Mouse (Mus musculus) ES-E14 (cell line): ENCODE measurements around the gene Tmem163. TPM values are rescaled to one million over a fixed set of nuclear protein-coding genes. Genes with fewer than 3 reads are reported as not detected.

Experiments used
- DNase-seq: peaks from one replicate; pipeline ENCODE4 v3.0.0-alpha.2; 2013; ENCODE audit warnings: low read depth, low spot score
- H3K27ac ChIP-seq: 2 replicates; pipeline ENCODE4 v1.5.1; 2012; ENCODE audit warnings: low read depth, mild to moderate bottlenecking, low read length, moderate library complexity, mixed read lengths; ENCODE audit not compliant: poor library complexity, insufficient read depth, severe bottlenecking
- H3K36me3 ChIP-seq: 2 replicates; pipeline ENCODE4 v1.6.1; 2012; ENCODE audit warnings: mild to moderate bottlenecking, low read length, moderate library complexity, mixed read lengths; ENCODE audit not compliant: control insufficient read depth, poor library complexity, insufficient read depth, severe bottlenecking
- H3K4me1 ChIP-seq, 2 experiments: fragments of 150-350 bp in 1 of 2; sonication (generic) in 1 of 2; 2 replicates each; pipeline ENCODE4 v1.6.1; 2012; ENCODE audit warnings: low read length in 2 of 2, mild to moderate bottlenecking in 1 of 2, mixed read lengths in 1 of 2; ENCODE audit not compliant: control insufficient read depth in 2 of 2, insufficient read depth in 2 of 2, poor library complexity in 1 of 2
- H3K4me3 ChIP-seq, 2 experiments: fragments of 150-350 bp in 1 of 2; sonication (generic) in 1 of 2; 2 replicates each; pipeline ENCODE4 v1.5.1; 2012; ENCODE audit warnings: low read length in 2 of 2, low read depth in 1 of 2, mild to moderate bottlenecking in 1 of 2, mixed read lengths in 1 of 2; ENCODE audit not compliant: insufficient read depth in 1 of 2, poor library complexity in 1 of 2, severe bottlenecking in 1 of 2
- H3K9ac ChIP-seq: 2 replicates; pipeline ENCODE4 v1.6.1; 2012; ENCODE audit warnings: low read depth, mild to moderate bottlenecking, low read length, mixed read lengths; ENCODE audit not compliant: poor library complexity, insufficient read depth, severe bottlenecking
- H3K9me3 ChIP-seq: fragments of 150-350 bp; sonication (generic); 2 replicates; pipeline ENCODE4 v1.6.1; 2012; ENCODE audit warnings: low read depth, mild to moderate bottlenecking, low read length; ENCODE audit not compliant: control insufficient read depth, insufficient read depth
- CHD2 ChIP-seq: IDR thresholded peaks from 2 replicates; pipeline ENCODE4 v1.6.1; 2014; ENCODE audit warnings: mild to moderate bottlenecking, low read depth, low read length, inconsistent platforms
- HCFC1 ChIP-seq: IDR thresholded peaks from 2 replicates; pipeline ENCODE4 v1.6.1; 2012; ENCODE audit warnings: low read length, inconsistent platforms, borderline replicate concordance; ENCODE audit not compliant: insufficient read depth
- MAFK ChIP-seq: IDR thresholded peaks from 2 replicates; pipeline ENCODE4 v1.6.1; 2014; ENCODE audit warnings: mild to moderate bottlenecking, low read depth, low read length, inconsistent platforms; ENCODE audit not compliant: insufficient read depth
- ZC3H11A ChIP-seq: IDR thresholded peaks from 2 replicates; pipeline ENCODE4 v1.6.1; 2012; ENCODE audit warnings: low read depth, mild to moderate bottlenecking, inconsistent platforms, low read length, borderline replicate concordance
- ZNF384 ChIP-seq: IDR thresholded peaks from 2 replicates; pipeline ENCODE4 v1.6.1; 2012; ENCODE audit warnings: low read depth, low read length, inconsistent platforms
- in situ Hi-C, 2 experiments: fragments of 600-800 bp; cut with MboI; formaldehyde crosslinking; loops; one replicate each; pipeline ENCODE4 v1.15.1; 2025; ENCODE audit warnings: low sequenced_read_pairs in 2 of 2, inconsistent platforms in 1 of 2; ENCODE audit not compliant: unreplicated experiment in 2 of 2
- total RNA-seq: library from RNA; depleted of rRNA; stranded (reverse); fragments of 300-350 nt; gene quantifications from 2 replicates; pipeline ENCODE4 v1.2.3, GENCODE M21; 2012; rRNA removed

Tmem163 gene
- total RNA-seq, 1 experiment: 0.18 TPM

GRCm38 (mm10) chr1:127441007-127441406 is 238.3 kb downstream of the Tmem163 start:
- H3K4me1 ChIP-seq: 0 out of 4 replicates have a peak, but pooled peaks cover 0 to 4% of the 10 kb centered on the region in 2 experiments

DNA sequence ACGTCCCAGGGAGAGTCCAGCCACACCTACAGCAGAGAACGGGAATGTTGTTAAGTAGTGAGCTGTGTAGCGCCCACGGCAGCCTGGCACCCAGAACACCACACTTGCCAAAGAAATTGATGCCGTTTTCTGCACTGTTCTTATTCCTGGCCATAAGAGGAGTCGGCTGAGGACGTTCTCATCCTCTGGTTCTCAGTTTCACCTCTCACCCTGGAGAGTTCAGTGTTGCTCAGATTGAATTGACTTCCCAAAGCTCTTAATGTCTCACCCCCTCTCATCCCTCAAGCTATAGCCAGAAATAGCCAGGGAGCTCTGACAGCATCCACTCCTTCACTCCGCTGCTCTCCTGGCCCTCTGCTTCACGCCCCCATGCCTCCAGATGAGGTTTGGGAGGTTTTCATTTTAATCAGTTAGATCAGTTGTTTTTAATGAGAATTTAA is 239.9 kb downstream of the Tmem163 start:
- TF ChIP-seq ZC3H11A (no peak), HCFC1 (no peak), CHD2 (no peak), MAFK (no peak), ZNF384 (no peak)
- DNase-seq: no peak
- Histone ChIP-seq H3K36me3 (0 out of 2 replicates have a peak, but pooled peaks cover 2% of the 10 kb centered on the region), H3K27ac (no peak overlapping the region), H3K9me3 (no peaks in the 10 kb centered on the region), H3K9ac (no peak overlapping the region), H3K4me3 (no peak overlapping the region), H3K4me1 (0 out of 4 replicates have a peak, but pooled peaks cover 0 to 4% of the 10 kb centered on the region in 2 experiments)
- in situ Hi-C loops: no loop called here

More at GRCm38 (mm10) chr1:127441007-127441406, 238.3 kb downstream of the Tmem163 start:
- no peak overlapping the region for H3K9ac ChIP-seq
- no peak overlapping the region for H3K4me3 ChIP-seq
- H3K27ac ChIP-seq: no peak overlapping the region
- H3K36me3 ChIP-seq: 0 out of 2 replicates have a peak, but pooled peaks cover 2% of the 10 kb centered on the region
- in situ Hi-C loops: no loop called here
- TF ChIP-seq ZC3H11A: no peak
- TF ChIP-seq ZNF384: no peak
- no peak for TF ChIP-seq MAFK
- TF ChIP-seq HCFC1: no peak
- TF ChIP-seq CHD2: no peak
- DNase-seq: no peak
- no peaks in the 10 kb centered on the region for H3K9me3 ChIP-seq

DNA sequence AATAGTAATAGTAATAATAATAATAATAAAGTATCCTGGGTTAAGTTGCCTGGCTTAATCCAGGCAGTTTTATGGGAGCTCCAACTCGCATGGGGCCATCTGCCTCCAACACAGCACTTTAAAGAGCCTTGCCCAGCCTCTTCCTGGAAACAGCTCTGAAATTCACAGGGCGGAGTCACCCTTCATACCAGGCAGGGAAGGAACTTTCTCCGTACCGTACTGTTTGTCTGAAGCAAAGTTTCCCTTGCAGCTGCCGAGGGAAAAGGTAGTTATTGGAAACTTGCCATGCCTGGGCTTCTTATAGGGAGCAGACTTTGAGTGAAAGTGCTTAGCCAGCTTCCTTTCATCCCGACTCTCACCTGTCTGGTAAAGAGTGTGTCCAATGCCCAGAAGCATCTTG is 242.3 kb downstream of the Tmem163 start:
- Histone ChIP-seq H3K36me3 (0 out of 2 replicates have a peak, but pooled peaks cover 2% of the 10 kb centered on the region), H3K9me3 (no peaks in the 10 kb centered on the region), H3K27ac (no peak overlapping the region), H3K4me1 (0 out of 4 replicates have a peak, but pooled peaks cover 0 to 4% of the 10 kb centered on the region in 2 experiments), H3K4me3 (no peak overlapping the region), H3K9ac (no peak overlapping the region)
- DNase-seq: no peak
- no peak for TF ChIP-seq HCFC1
- in situ Hi-C loops: no loop called here

Other genes starting within 250 kb of the Tmem163 start
- 0.09 TPM in 1 of 2 replicates, not detected in the other for gene Acmsd, start 49.9 kb upstream of the Tmem163 start, total RNA-seq
- gene Ccnt2, start 94.6 kb upstream of the Tmem163 start, total RNA-seq: 56.6 and 70.3 TPM in 2 replicates
- gene Map3k19, start 175.5 kb upstream of the Tmem163 start, total RNA-seq: not detected in 2 replicates
- 24.6 and 25.8 TPM in 2 replicates for gene Rab3gap1, start 189.2 kb upstream of the Tmem163 start, total RNA-seq